Mouse (Mus musculus): ENCODE results near the gene Clec2h. TPM values are rescaled to one million over a fixed set of nuclear protein-coding genes. Genes with fewer than 3 reads are reported as not detected.
"Not testable (repeated sequence)": the region's sequence is repeated elsewhere in the genome, so short reads cannot be mapped to it uniquely, and the experiment has no call there.

Clec2h gene
- total and polyA plus RNA-seq, 3 experiments, result not detected

DNA sequence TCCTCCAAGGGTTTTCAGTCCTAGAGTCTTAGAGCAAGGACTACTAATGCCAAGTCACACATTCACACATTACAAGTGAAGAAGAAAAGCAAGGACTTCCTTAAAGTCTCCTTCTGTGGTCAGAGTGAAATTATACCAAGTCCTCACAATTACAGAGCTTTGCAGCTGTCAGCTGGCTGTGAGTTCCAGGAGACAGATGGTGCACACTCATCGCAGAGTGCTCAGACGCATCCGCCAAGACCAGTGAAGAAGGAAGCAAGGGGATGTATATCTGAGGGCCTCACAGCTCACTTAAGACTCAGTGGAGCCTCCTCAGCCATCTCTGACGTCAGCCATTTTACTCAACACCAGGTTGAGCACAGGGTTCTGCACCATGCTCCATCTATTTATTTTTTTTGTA, 37.8 kb upstream of the Clec2h start:
- Histone ChIP-seq H3K27ac (ENCODE audit: control insufficient read depth, low read depth, low read length) (no peak overlapping the region), H3K9me3 (replicated peaks; ENCODE audit: insufficient read depth, low read length) (no peaks in the 10 kb centered on the region), H3K27me3 (ENCODE audit: control insufficient read depth in 1 of 2, insufficient read depth in 2 of 2, low read length in 2 of 2) (no peaks in the 10 kb centered on the region), H3K79me2 (ENCODE audit: control insufficient read depth, insufficient read depth, low read length, poor library complexity) (no peaks in the 10 kb centered on the region), H3K36me3 (ENCODE audit: control insufficient read depth in 1 of 2, insufficient read depth in 2 of 2, low read length in 2 of 2) (no peaks in the 10 kb centered on the region), H3K9ac (ENCODE audit: control insufficient read depth, low read depth, low read length, poor library complexity, severe bottlenecking) (no peak overlapping the region), H3K4me3 (ENCODE audit: control insufficient read depth in 1 of 2, insufficient read depth in 1 of 2, low read depth in 2 of 2, low read length in 2 of 2) (no peak overlapping the region), H3K4me1 (ENCODE audit: control insufficient read depth in 1 of 2, insufficient read depth in 2 of 2, low read length in 2 of 2) (no peaks in the 10 kb centered on the region)
- TF ChIP-seq CHD1 (IDR thresholded peaks at IDR 0.05; ENCODE audit: low read depth, low read length) (no peak), CTCF (IDR thresholded peaks at IDR 0.05 in 2 of 3, conservative IDR thresholded peaks at IDR 0.05 in 1 of 3; ENCODE audit: control insufficient read depth in 1 of 3, insufficient read depth in 1 of 3, low read depth in 2 of 3, low read length in 3 of 3, poor library complexity in 1 of 3, severe bottlenecking in 1 of 3) (no peak), RAD21 (IDR thresholded peaks at IDR 0.05; ENCODE audit: low read depth, low read length) (no peak), GATA1 (IDR thresholded peaks at IDR 0.05; ENCODE audit: low read depth, low read length) (no peak), ETS1 (IDR thresholded peaks at IDR 0.05; ENCODE audit: low read depth, low read length) (no peak), JUND (IDR thresholded peaks at IDR 0.05; ENCODE audit: low read depth, low read length) (no peak), ZNF384 (IDR thresholded peaks at IDR 0.05; ENCODE audit: low read depth, low read length) (no peak), ZC3H11A (IDR thresholded peaks at IDR 0.05; ENCODE audit: low read depth, low read length) (no peak), BHLHE40 (IDR thresholded peaks at IDR 0.05; ENCODE audit: borderline replicate concordance, low read depth, low read length) (no peak), MAFK (IDR thresholded peaks at IDR 0.05; ENCODE audit: borderline replicate concordance, low read depth, low read length) (no peak), TCF12 (IDR thresholded peaks at IDR 0.05; ENCODE audit: low read depth, low read length) (no peak), ELF1 (IDR thresholded peaks at IDR 0.05; ENCODE audit: low read depth, low read length) (no peak), ZKSCAN1 (IDR thresholded peaks at IDR 0.05; ENCODE audit: low read depth, low read length) (no peak), POLR2AphosphoS2 (IDR thresholded peaks at IDR 0.05; ENCODE audit: low read length) (no peak), NELFE (IDR thresholded peaks at IDR 0.05; ENCODE audit: low read depth, low read length) (no peak), NRF1 (IDR thresholded peaks at IDR 0.05; ENCODE audit: insufficient read depth, low read depth, low read length, poor library complexity, severe bottlenecking) (no peak)
- DNase-seq (ENCODE audit: low read depth, low spot score), result no peak

DNA sequence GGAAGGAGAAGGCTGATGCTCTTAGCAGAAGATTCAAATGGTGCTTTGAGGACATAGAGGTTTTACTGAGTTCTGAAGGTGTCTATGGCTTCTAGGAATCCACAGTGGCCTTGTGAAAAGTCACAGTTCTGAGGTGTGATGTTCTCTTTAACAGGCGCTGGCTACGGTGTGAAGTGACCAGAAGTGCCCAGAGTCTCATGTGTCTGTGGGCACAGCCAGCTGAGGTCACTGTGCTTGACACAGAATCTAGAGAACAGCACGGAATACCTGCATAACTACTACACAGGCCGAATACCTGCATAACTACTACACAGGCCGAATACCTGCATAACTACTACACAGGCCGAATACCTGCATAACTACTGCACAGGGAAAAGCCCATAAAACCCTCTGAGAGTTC, 36.9 kb upstream of the Clec2h start:
- not testable (repeated sequence) for H3K79me2 ChIP-seq (ENCODE audit: control insufficient read depth, insufficient read depth, low read length, poor library complexity); H3K4me1 ChIP-seq (ENCODE audit: control insufficient read depth in 1 of 2, insufficient read depth in 2 of 2, low read length in 2 of 2); H3K36me3 ChIP-seq (ENCODE audit: control insufficient read depth in 1 of 2, insufficient read depth in 2 of 2, low read length in 2 of 2); DNase-seq (ENCODE audit: low read depth, low spot score); H3K9ac ChIP-seq (ENCODE audit: control insufficient read depth, low read depth, low read length, poor library complexity, severe bottlenecking); H3K27me3 ChIP-seq (ENCODE audit: control insufficient read depth in 1 of 2, insufficient read depth in 2 of 2, low read length in 2 of 2); H3K4me3 ChIP-seq (ENCODE audit: control insufficient read depth in 1 of 2, insufficient read depth in 1 of 2, low read depth in 2 of 2, low read length in 2 of 2); H3K9me3 ChIP-seq (replicated peaks; ENCODE audit: insufficient read depth, low read length); H3K27ac ChIP-seq (ENCODE audit: control insufficient read depth, low read depth, low read length)

Data from MEL (cell line).